Comparison of ENCODE assay signal across 8 mouse cellular contexts in the genomic region with DNA sequence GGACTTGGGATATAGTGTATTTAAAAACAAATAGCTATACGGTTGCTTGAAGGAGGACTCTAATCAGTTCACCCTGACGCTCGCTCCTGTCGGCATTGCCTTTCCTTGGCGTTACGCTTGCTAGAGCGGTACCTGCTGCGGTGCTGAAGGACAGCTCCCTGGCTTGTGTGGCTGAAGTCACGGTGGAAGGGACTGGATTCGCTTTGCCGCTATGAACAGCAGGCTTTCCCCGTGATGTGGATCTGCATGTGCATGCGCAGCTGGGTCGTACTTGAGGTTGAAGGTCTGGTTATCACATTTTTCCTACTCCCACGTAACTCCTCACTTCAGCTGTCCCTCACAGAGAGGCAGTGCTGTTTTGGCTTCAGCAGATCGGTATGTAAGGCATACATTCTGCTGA. TPM values are rescaled to one million over a fixed set of nuclear protein-coding genes. Genes with fewer than 3 reads are reported as not detected.
DNase-seq lines count a peak whose midpoint lies in the region; ATAC-seq and TF ChIP-seq lines count a peak whose summit lies in the region.

No protein-coding gene starts in this region.

- peak; percentile 78 for ATAC-seq in granulocyte monocyte progenitor cell, adult 5-6 weeks (replicated peaks; ENCODE audit: poor library complexity, severe bottlenecking)
- no peak for ATAC-seq in neural tube, embryonic 15.5 days (ENCODE audit: low FRiP score)

- H3K27me3 ChIP-seq in kidney, adult 2 months (replicated peaks; ENCODE audit: control insufficient read depth, insufficient read depth, low read length) = peaks cover 5% of the 10 kb centered on the region
- no peaks in the 10 kb centered on the region; the same call in 1 of the 2 replicates for H3K27me3 ChIP-seq in neural tube, embryonic 15.5 days (replicated peaks)

- H3K4me2 ChIP-seq in neural tube, embryonic 15.5 days = peak overlapping the region; percentile 73

- H3K9ac ChIP-seq in neural tube, embryonic 15.5 days (replicated peaks) = peak overlapping the region; percentile 34

- TF ChIP-seq POLR2A in kidney, adult 2 months (IDR thresholded peaks at IDR 0.05; ENCODE audit: low read depth, low read length) = no peak

- peak; percentile 69 to 74 for DNase-seq in cerebellum, postnatal 25 days
- no peak for DNase-seq in cerebellum, adult 11-12 months
- peak; percentile 97 for DNase-seq in embryo, embryonic 10 days (ENCODE audit: low spot score)
- peak; percentile 77 for DNase-seq in kidney, adult 2 months
- peak; percentile 30 to 63 for DNase-seq in lung, adult 18-20 months
- peak; percentile 59 to 62 for DNase-seq in thymus, postnatal 36 days

- no peak overlapping the region for H3K27ac ChIP-seq in kidney, adult 2 months (ENCODE audit: insufficient read depth, low read depth, low read length)
- no peak overlapping the region for H3K27ac ChIP-seq in neural tube, embryonic 15.5 days (replicated peaks)

- peaks cover 4% of the 10 kb centered on the region for H3K4me1 ChIP-seq in kidney, adult 2 months (ENCODE audit: control insufficient read depth, insufficient read depth, low read length)
- peaks cover 44% of the 10 kb centered on the region for H3K4me1 ChIP-seq in neural tube, embryonic 15.5 days

- WGBS in kidney, adult 2 months = 2% methylated on average over 16 of the region's 16 CpGs
- WGBS in neural tube, embryonic 15.5 days = 3% methylated on average over 16 of the region's 16 CpGs

- no peak for TF ChIP-seq CTCF in kidney, adult 2 months (conservative IDR thresholded peaks at IDR 0.05; ENCODE audit: insufficient read depth, insufficient read length, low read depth, low read length)

- no peaks in the 10 kb centered on the region for H3K36me3 ChIP-seq in kidney, adult 2 months (ENCODE audit: control insufficient read depth, insufficient read depth, low read length)
- H3K36me3 ChIP-seq in neural tube, embryonic 15.5 days = no peaks in the 10 kb centered on the region

- no peaks in the 10 kb centered on the region for H3K9me3 ChIP-seq in neural tube, embryonic 15.5 days (replicated peaks)

- H3K4me3 ChIP-seq in kidney, adult 2 months (ENCODE audit: insufficient read depth, low read depth, low read length) = no peak overlapping the region
- peak overlapping the region; percentile 77 for H3K4me3 ChIP-seq in neural tube, embryonic 15.5 days (replicated peaks)

RNA-seq across cellular contexts. Expression of a gene that starts 3.5 kb away (rescaled TPM):
- not detected in 2 replicates for total RNA-seq in granulocyte monocyte progenitor cell, adult 5-6 weeks (2014; fragmentation: Nextera tagmentation)
- total RNA-seq in granulocyte monocyte progenitor cell, adult 5-6 weeks (2017) = not detected in 2 replicates
- 0.45 TPM in 2 replicates for polyA plus RNA-seq in kidney, adult 2 months (2012; rRNA removed)
- polyA plus RNA-seq in neural tube, embryonic 15.5 days (2015; fragmentation: Nextera tagmentation; extraction: Ambion mirVana) = 24.9 and 29.2 TPM in 2 replicates

Comparison
In these comparisons a context has a peak if more than half of its experiments do, and no peak if none do; other contexts are left out.
1. RNA of a gene that starts 3.5 kb away (polyA plus RNA-seq): 24.9 to 29.2 TPM in neural tube, embryonic 15.5 days; 0.45 TPM in kidney, adult 2 months; every median in the first group is over 10 times any median in the second.